Mouse (Mus musculus): Measurements from ENCODE around the gene Slc12a7. TPM values are rescaled to one million over a fixed set of nuclear protein-coding genes. Genes with fewer than 3 reads are reported as not detected.
"Not testable (repeated sequence)": the region's sequence is repeated elsewhere in the genome, so short reads cannot be mapped to it uniquely, and the experiment has no call there.

Slc12a7 gene
- polyA plus RNA-seq, 1 experiment from 2014 or later = 44.8 TPM

DNA sequence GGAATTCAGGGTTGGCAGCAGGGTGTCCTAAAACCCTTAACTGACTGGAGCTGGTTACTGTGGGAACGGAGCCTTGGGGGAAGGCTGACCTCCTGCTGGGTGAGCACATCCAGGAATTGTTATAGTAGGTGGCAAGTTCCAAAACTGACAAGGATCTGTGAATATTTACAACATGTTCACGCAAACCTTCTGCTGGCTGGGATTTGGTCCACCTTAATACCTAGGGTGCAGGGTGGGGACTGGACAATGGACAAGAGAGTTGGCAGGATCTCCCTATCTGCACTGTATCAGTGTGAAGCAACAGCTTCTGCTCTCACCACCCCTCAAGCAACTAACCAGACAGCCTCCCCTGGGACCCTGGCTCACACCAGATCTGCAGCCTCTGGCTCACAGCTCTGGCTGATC is 5.3 kb upstream of the Slc12a7 start:
- Histone ChIP-seq H3K36me3 (ENCODE audit: control insufficient read depth, insufficient read depth, low read length) (no peaks in the 10 kb centered on the region), H3K9ac (ENCODE audit: low read length) (no peak overlapping the region), H3K27ac (ENCODE audit: low read depth, low read length) (no peak overlapping the region), H3K4me1 (ENCODE audit: control insufficient read depth, insufficient read depth, low read length) (peaks cover 6% of the 10 kb centered on the region; the same call in 1 of the 2 replicates), H3K9me3 (ENCODE audit: control insufficient read depth, low read length) (no peaks in the 10 kb centered on the region), H3K4me2 (ENCODE audit: low read depth) (no peak overlapping the region), H3K27me3 (ENCODE audit: control insufficient read depth, insufficient read depth, low read length) (no peaks in the 10 kb centered on the region), H3K4me3 (ENCODE audit: low read depth, low read length) (no peak overlapping the region)
- 5% methylated on average over 2 of the region's 2 CpGs for WGBS
- DNase-seq (ENCODE audit: low spot score) = no peak
- ATAC-seq (ENCODE audit: insufficient read depth, low FRiP score, low TSS enrichment) = no peak

DNA sequence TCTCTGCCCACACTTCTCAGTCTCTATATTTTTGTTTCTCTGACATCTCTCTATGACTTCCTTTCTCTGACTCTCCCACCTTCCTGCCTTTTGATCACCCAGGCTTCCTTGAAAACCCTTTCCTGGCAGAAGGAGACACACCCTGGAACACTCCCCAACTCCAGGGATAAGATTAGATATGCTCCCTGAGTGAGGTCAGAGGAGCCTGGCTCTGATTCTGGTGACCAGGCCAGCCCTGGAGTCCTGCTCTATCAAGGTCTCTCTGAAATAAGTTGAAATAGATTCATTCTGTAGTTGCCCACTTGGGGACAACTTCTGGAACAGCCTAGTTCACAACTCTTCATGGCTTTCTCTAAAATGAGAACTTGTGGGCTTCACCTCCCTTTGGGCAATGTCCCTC is 4.3 kb upstream of the Slc12a7 start:
- Histone ChIP-seq H3K27ac (ENCODE audit: low read depth, low read length) (no peak overlapping the region), H3K27me3 (ENCODE audit: control insufficient read depth, insufficient read depth, low read length) (peaks cover 4% of the 10 kb centered on the region; the same call in 1 of the 2 replicates), H3K9ac (ENCODE audit: low read length) (no peak overlapping the region), H3K4me1 (ENCODE audit: control insufficient read depth, insufficient read depth, low read length) (peaks cover 7% of the 10 kb centered on the region; the same call in 1 of the 2 replicates), H3K36me3 (ENCODE audit: control insufficient read depth, insufficient read depth, low read length) (no peaks in the 10 kb centered on the region), H3K4me2 (ENCODE audit: low read depth) (no peak overlapping the region), H3K4me3 (ENCODE audit: low read depth, low read length) (no peak overlapping the region), H3K9me3 (ENCODE audit: control insufficient read depth, low read length) (no peaks in the 10 kb centered on the region)
- DNase-seq (ENCODE audit: low spot score) (no peak), ATAC-seq (ENCODE audit: insufficient read depth, low FRiP score, low TSS enrichment) (no peak)

DNA sequence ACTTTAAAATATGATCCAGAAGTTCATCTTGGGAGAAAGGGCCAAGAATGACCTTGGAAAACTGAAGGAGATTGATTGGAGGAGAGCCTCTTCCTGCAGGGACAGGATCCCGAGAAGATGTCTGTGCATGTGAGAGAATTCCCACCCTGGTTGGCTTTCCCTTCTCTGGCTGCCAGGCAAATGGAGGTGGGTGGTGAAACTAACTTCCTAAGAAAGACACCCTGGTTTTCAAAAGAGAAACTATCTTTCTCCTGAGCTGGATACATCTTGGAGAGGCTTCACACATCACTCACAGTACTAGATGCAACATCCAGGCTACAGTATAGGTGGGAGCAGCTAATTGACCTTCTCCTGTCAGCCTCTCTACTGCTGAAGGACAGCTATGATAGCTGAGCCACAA is 2.0 kb upstream of the Slc12a7 start:
- H3K4me1 ChIP-seq (ENCODE audit: control insufficient read depth, insufficient read depth, low read length) = peaks cover 7% of the 10 kb centered on the region; the same call in 1 of the 2 replicates
- no peak for ATAC-seq (ENCODE audit: insufficient read depth, low FRiP score, low TSS enrichment)
- no peaks in the 10 kb centered on the region for H3K9me3 ChIP-seq (ENCODE audit: control insufficient read depth, low read length)
- H3K9ac ChIP-seq (ENCODE audit: low read length) = no peak overlapping the region
- no peaks in the 10 kb centered on the region for H3K36me3 ChIP-seq (ENCODE audit: control insufficient read depth, insufficient read depth, low read length)
- 56% methylated on average over 1 of the region's 1 CpGs for WGBS
- H3K27ac ChIP-seq (ENCODE audit: low read depth, low read length) = no peak overlapping the region
- peaks cover 4% of the 10 kb centered on the region; the same call in 1 of the 2 replicates for H3K27me3 ChIP-seq (ENCODE audit: control insufficient read depth, insufficient read depth, low read length)
- no peak overlapping the region for H3K4me3 ChIP-seq (ENCODE audit: low read depth, low read length)
- H3K4me2 ChIP-seq (ENCODE audit: low read depth) = no peak overlapping the region
- no peak for DNase-seq (ENCODE audit: low spot score)

DNA sequence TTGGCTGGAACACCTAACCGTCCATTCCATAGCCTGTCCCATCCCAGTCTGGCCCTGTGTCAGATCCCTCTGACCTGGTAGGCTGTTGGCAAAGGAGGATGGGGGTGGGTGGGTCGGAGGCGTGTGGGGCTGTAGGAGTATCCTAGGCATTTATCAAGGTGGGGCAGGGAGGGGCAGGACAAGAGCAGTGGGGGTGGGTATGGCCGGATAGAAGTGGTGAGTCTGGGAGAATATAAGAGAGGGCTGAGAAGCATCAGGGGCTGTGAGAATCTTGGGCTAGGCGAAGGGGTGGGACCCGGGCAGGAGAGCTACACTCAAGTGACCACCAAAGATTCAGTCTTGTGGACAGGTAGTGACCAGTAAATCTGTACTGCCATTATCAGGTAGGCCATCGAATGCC is 659 bp upstream of the Slc12a7 start:
- 68% methylated on average over 7 of the region's 7 CpGs for WGBS

DNA sequence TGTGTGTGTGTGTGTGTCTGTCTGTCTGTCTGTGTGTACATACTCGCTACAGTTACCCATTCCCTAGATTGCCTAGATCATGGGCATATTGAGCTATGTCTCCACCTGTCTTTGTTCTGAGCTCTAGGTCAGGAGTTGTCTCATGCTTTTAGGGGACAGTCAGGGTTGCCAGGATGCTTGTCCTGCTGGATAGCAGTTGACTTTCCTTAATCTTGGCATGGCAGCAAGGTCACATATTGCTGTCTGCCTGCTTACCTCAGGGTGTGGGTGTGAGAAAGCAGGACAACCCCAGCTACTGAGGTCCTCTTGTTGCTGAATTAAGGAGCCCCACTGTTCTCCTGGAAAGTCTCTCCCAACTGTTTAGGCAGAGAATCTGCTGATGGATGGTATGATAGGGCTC is 1.5 kb downstream of the Slc12a7 start:
- Histone ChIP-seq H3K9ac (ENCODE audit: low read length) (no peak overlapping the region), H3K27me3 (ENCODE audit: control insufficient read depth, insufficient read depth, low read length) (peaks cover 4% of the 10 kb centered on the region; the same call in 1 of the 2 replicates), H3K36me3 (ENCODE audit: control insufficient read depth, insufficient read depth, low read length) (no peaks in the 10 kb centered on the region), H3K9me3 (ENCODE audit: control insufficient read depth, low read length) (no peaks in the 10 kb centered on the region), H3K4me2 (ENCODE audit: low read depth) (no peak overlapping the region), H3K27ac (ENCODE audit: low read depth, low read length) (no peak overlapping the region), H3K4me3 (ENCODE audit: low read depth, low read length) (no peak overlapping the region), H3K4me1 (ENCODE audit: control insufficient read depth, insufficient read depth, low read length) (peaks cover 7% of the 10 kb centered on the region; the same call in 1 of the 2 replicates)
- DNase-seq (ENCODE audit: low spot score) (no peak), ATAC-seq (ENCODE audit: insufficient read depth, low FRiP score, low TSS enrichment) (no peak)
- WGBS = 93% methylated on average over 1 of the region's 1 CpGs

More for the DNA sequence above, 659 bp upstream of the Slc12a7 start:
- no peak overlapping the region for H3K9ac ChIP-seq (ENCODE audit: low read length)
- H3K27ac ChIP-seq (ENCODE audit: low read depth, low read length) = no peak overlapping the region
- peak overlapping the region; percentile 32; the same call in 1 of the 2 replicates for H3K4me3 ChIP-seq (ENCODE audit: low read depth, low read length)
- peaks cover 7% of the 10 kb centered on the region; the same call in 1 of the 2 replicates for H3K4me1 ChIP-seq (ENCODE audit: control insufficient read depth, insufficient read depth, low read length)
- H3K4me2 ChIP-seq (ENCODE audit: low read depth) = peak overlapping the region; percentile 61
- ATAC-seq (ENCODE audit: insufficient read depth, low FRiP score, low TSS enrichment) (0 out of 2 replicates have a peak, but pooled peaks have one; percentile 31), DNase-seq (ENCODE audit: low spot score) (no peak)
- H3K27me3 ChIP-seq (ENCODE audit: control insufficient read depth, insufficient read depth, low read length) = peaks cover 4% of the 10 kb centered on the region; the same call in 1 of the 2 replicates
- H3K9me3 ChIP-seq (ENCODE audit: control insufficient read depth, low read length) = no peaks in the 10 kb centered on the region
- H3K36me3 ChIP-seq (ENCODE audit: control insufficient read depth, insufficient read depth, low read length) = no peaks in the 10 kb centered on the region

DNA sequence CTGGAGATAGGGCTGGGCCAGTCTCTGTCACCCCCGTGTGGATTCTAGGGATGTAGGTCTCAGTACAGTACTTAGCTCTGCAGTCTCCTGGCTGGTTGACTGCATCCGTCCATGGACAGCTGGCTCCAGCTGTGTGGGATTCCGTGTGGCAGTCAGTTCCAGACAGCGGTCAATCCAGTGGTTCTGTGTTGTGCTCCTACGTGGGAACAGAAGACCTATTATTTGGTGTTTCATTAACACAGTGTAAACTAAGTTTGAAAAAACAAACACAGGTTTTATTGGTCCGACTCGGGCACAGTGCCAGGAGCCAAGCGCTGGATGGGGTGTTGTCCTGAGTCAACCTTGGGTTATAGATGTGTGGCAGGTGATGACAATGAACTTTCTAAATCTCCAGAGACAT is 2.4 kb downstream of the Slc12a7 start:
- Histone ChIP-seq H3K36me3 (ENCODE audit: control insufficient read depth, insufficient read depth, low read length) (no peaks in the 10 kb centered on the region), H3K4me2 (ENCODE audit: low read depth) (no peak overlapping the region), H3K27ac (ENCODE audit: low read depth, low read length) (no peak overlapping the region), H3K9ac (ENCODE audit: low read length) (no peak overlapping the region), H3K27me3 (ENCODE audit: control insufficient read depth, insufficient read depth, low read length) (peaks cover 4% of the 10 kb centered on the region; the same call in 1 of the 2 replicates), H3K9me3 (ENCODE audit: control insufficient read depth, low read length) (no peaks in the 10 kb centered on the region), H3K4me3 (ENCODE audit: low read depth, low read length) (no peak overlapping the region), H3K4me1 (ENCODE audit: control insufficient read depth, insufficient read depth, low read length) (peaks cover 7% of the 10 kb centered on the region; the same call in 1 of the 2 replicates)
- ATAC-seq (ENCODE audit: insufficient read depth, low FRiP score, low TSS enrichment) = no peak
- DNase-seq (ENCODE audit: low spot score) = no peak
- 78% methylated on average over 8 of the region's 8 CpGs for WGBS

DNA sequence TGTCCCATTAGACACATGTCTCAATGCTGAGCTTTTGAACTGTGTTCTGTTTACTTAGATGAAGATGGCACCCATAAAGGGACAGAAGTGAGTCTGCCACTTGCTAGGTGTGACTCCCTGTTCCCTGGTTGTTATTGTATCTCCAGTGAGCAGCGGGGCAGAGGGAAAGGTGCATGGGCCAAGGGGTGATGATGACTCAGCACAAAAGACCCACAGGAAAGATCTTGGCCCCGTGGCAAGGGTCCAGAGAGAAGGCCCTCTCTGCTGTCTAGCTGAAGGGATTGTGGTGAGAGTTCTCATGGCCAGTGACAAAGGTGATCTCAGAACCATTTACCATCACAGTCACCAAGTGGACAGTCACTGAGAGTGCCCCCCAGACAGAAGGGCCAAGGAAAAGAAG is 3.0 kb downstream of the Slc12a7 start:
- Histone ChIP-seq H3K4me3 (ENCODE audit: low read depth, low read length) (no peak overlapping the region), H3K36me3 (ENCODE audit: control insufficient read depth, insufficient read depth, low read length) (no peaks in the 10 kb centered on the region), H3K9ac (ENCODE audit: low read length) (no peak overlapping the region), H3K4me2 (ENCODE audit: low read depth) (no peak overlapping the region), H3K27me3 (ENCODE audit: control insufficient read depth, insufficient read depth, low read length) (peaks cover 4% of the 10 kb centered on the region; the same call in 1 of the 2 replicates), H3K27ac (ENCODE audit: low read depth, low read length) (no peak overlapping the region), H3K9me3 (ENCODE audit: control insufficient read depth, low read length) (no peaks in the 10 kb centered on the region), H3K4me1 (ENCODE audit: control insufficient read depth, insufficient read depth, low read length) (peaks cover 7% of the 10 kb centered on the region; the same call in 1 of the 2 replicates)
- ATAC-seq (ENCODE audit: insufficient read depth, low FRiP score, low TSS enrichment) (no peak), DNase-seq (ENCODE audit: low spot score) (no peak)
- 80% methylated on average over 2 of the region's 2 CpGs for WGBS

DNA sequence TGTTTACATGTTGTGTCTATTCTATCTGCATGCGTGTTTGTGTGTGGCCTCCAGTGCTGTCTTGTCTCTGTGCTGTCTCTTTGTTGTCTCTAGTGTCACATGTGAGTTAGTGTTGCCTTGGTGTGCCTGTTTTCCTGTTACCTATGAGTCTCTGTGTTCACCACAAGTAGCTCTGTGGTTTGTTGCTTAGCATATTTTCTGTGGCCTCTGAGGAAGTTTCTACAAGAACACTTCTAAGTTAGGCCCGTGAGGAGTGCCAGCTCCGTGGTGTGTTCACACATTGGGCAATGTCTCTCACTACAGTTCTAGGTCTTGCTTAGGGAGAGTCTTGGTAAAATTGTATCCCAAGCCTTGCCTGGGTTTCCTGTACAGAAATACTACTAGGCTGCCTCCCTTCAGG is 4.0 kb downstream of the Slc12a7 start:
- Histone ChIP-seq H3K9me3 (ENCODE audit: control insufficient read depth, low read length) (no peaks in the 10 kb centered on the region), H3K4me3 (ENCODE audit: low read depth, low read length) (no peak overlapping the region), H3K4me2 (ENCODE audit: low read depth) (no peak overlapping the region), H3K36me3 (ENCODE audit: control insufficient read depth, insufficient read depth, low read length) (no peaks in the 10 kb centered on the region), H3K27me3 (ENCODE audit: control insufficient read depth, insufficient read depth, low read length) (peaks cover 4% of the 10 kb centered on the region; the same call in 1 of the 2 replicates), H3K9ac (ENCODE audit: low read length) (no peak overlapping the region), H3K27ac (ENCODE audit: low read depth, low read length) (no peak overlapping the region), H3K4me1 (ENCODE audit: control insufficient read depth, insufficient read depth, low read length) (peaks cover 7% of the 10 kb centered on the region; the same call in 1 of the 2 replicates)
- 82% methylated on average over 3 of the region's 3 CpGs for WGBS
- no peak for ATAC-seq (ENCODE audit: insufficient read depth, low FRiP score, low TSS enrichment)
- no peak for DNase-seq (ENCODE audit: low spot score)

DNA sequence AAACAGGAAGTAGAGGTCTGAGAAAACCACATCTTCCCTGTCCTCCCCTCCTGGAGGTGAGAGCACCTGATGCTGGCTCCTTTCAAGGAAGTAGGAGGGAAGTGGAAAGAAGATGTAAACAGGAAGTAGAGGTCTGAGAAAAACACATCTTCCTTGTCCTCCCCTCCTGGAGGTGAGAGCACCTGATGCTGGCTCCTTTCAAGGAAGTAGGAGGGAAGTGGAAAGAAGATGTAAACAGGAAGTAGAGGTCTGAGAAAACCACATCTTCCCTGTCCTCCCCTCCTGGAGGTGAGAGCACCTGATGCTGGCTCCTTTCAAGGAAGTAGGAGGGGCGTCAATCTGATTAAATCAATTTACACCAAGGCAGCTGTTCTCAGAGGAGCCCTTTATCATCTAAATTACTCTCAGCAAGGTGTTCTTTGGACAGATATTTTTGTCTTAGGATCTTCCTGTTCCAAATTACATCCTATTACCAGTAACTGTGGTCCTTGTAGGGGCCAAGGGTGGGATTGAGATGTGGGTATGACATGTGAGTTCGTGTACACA is 7.6 kb downstream of the Slc12a7 start:
- H3K27ac ChIP-seq (ENCODE audit: low read depth, low read length); H3K36me3 ChIP-seq (ENCODE audit: control insufficient read depth, insufficient read depth, low read length); H3K9me3 ChIP-seq (ENCODE audit: control insufficient read depth, low read length); H3K9ac ChIP-seq (ENCODE audit: low read length); DNase-seq (ENCODE audit: low spot score); H3K4me1 ChIP-seq (ENCODE audit: control insufficient read depth, insufficient read depth, low read length); H3K27me3 ChIP-seq (ENCODE audit: control insufficient read depth, insufficient read depth, low read length); ATAC-seq (ENCODE audit: insufficient read depth, low FRiP score, low TSS enrichment); H3K4me2 ChIP-seq (ENCODE audit: low read depth); H3K4me3 ChIP-seq (ENCODE audit: low read depth, low read length): not testable (repeated sequence)
- WGBS = 63% methylated on average over 2 of the region's 2 CpGs

All from neural tube, embryonic 11.5 days (tissue).